In the genomic region with DNA sequence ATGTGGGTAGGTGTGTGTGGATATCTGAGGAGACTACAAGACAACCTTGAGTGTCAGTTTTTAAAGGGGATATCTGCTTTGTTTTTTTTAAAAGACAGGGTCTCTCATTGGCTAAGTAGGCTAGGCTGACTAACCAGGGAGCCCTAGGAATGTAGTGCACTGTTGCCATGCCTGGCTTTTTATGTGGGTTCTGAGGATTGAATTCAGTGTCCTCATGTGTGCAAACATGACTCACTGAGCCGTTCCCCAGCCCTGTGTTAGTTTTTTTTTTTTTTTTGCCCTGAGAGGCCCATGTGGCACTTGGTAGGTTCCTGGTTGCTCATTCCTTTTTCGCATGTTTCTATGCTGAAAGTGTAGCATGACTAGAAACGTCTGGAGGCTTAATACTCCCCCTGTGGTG, we compare ENCODE assay signal across 23 mouse cellular contexts.
A peak's percentile ranks its signal among the peaks of the same experiment; 100 is the strongest.
DNase-seq lines count a peak whose midpoint lies in the region; ATAC-seq and TF ChIP-seq lines count a peak whose summit lies in the region.
"Had no signal": no experiment of that assay in that cellular context is flagged by ENCODE, and none has a peak within 500 bp of the region (broad histone marks: within the 10 kb centered on the region; RNA-seq: fewer than 3 reads in every experiment).

No protein-coding gene starts in this region.

- no peaks in the 10 kb centered on the region for H3K36me3 ChIP-seq in lung, embryonic 14.5 days (ENCODE audit: insufficient read depth)
- no peaks in the 10 kb centered on the region for H3K36me3 ChIP-seq in limb, embryonic 13.5 days
- H3K36me3 ChIP-seq: embryonic facial prominence, embryonic 12.5 days; forebrain, embryonic 15.5 days; heart, embryonic 15.5 days had no signal

- WGBS in lung, embryonic 14.5 days: 38% methylated on average over 3 of the region's 3 CpGs
- 41% methylated on average over 3 of the region's 3 CpGs for WGBS in limb, embryonic 13.5 days

- DNase-seq in lung, embryonic 14.5 days: peak; percentile 19
- no peak for DNase-seq in lung, postnatal 14 days
- DNase-seq in thymus, postnatal 25 days: peak; percentile 26
- DNase-seq in thymus, postnatal 10 days (ENCODE audit: low spot score in 2 of 2): no peak
- DNase-seq in cerebellum, adult 8-10 months: no peak
- DNase-seq: adrenal gland, postnatal 10 days; cerebellum, adult 9-11 months; gastrocnemius, postnatal 25 days; heart, adult 2 months; kidney, adult 11 months; kidney, postnatal 10 days; layer of hippocampus, postnatal 36 days; right cerebral cortex, postnatal 4 days had no signal

- TF ChIP-seq CTCF in lung, embryonic 14.5 days (IDR thresholded peaks at IDR 0.05; ENCODE audit: low read depth): no peak

- no peak overlapping the region for H3K9ac ChIP-seq in lung, embryonic 14.5 days
- H3K9ac ChIP-seq in limb, embryonic 13.5 days: no peak overlapping the region
- H3K9ac ChIP-seq: embryonic facial prominence, embryonic 12.5 days; forebrain, embryonic 15.5 days; heart, embryonic 15.5 days; liver, embryonic 14.5 days had no signal

- no peaks in the 10 kb centered on the region for H3K27me3 ChIP-seq in lung, embryonic 14.5 days (ENCODE audit: insufficient read depth, low read length)
- H3K27me3 ChIP-seq in limb, embryonic 13.5 days: peaks cover 24% of the 10 kb centered on the region; the same call in 1 of the 2 replicates
- H3K27me3 ChIP-seq: embryonic facial prominence, embryonic 12.5 days; forebrain, embryonic 15.5 days; heart, embryonic 15.5 days had no signal

- H3K4me2 ChIP-seq in lung, embryonic 14.5 days: no peak overlapping the region
- no peak overlapping the region for H3K4me2 ChIP-seq in limb, embryonic 13.5 days (replicated peaks)
- H3K4me2 ChIP-seq: embryonic facial prominence, embryonic 12.5 days; forebrain, embryonic 15.5 days; heart, embryonic 15.5 days; midbrain, embryonic 11.5 days had no signal

- no peak for ATAC-seq in lung, embryonic 14.5 days (ENCODE audit: insufficient read depth)
- no peak for ATAC-seq in limb, embryonic 13.5 days (ENCODE audit: low FRiP score, low read depth)
- no peak for ATAC-seq in megakaryocyte, adult 5-6 weeks (ENCODE audit: poor library complexity, severe bottlenecking)
- ATAC-seq: activated CD4-positive, CD25-positive, alpha-beta regulatory T cell, adult 4 months; forebrain, embryonic 15.5 days; hindbrain, embryonic 16.5 days had no signal

- H3K4me1 ChIP-seq in lung, embryonic 14.5 days (ENCODE audit: insufficient read depth): peaks cover 15% of the 10 kb centered on the region; the same call in 1 of the 2 replicates
- peaks cover 81% of the 10 kb centered on the region for H3K4me1 ChIP-seq in limb, embryonic 13.5 days
- H3K4me1 ChIP-seq: forebrain, embryonic 15.5 days had no signal

- no peaks in the 10 kb centered on the region for H3K9me3 ChIP-seq in lung, embryonic 14.5 days (ENCODE audit: low read depth, low read length)
- no peaks in the 10 kb centered on the region for H3K9me3 ChIP-seq in limb, embryonic 13.5 days
- H3K9me3 ChIP-seq: embryonic facial prominence, embryonic 12.5 days; forebrain, embryonic 15.5 days; heart, embryonic 15.5 days had no signal

- H3K27ac ChIP-seq in lung, embryonic 14.5 days (ENCODE audit: low read depth): no peak overlapping the region; the same call in 1 of the 2 replicates
- peak overlapping the region; percentile 74 for H3K27ac ChIP-seq in limb, embryonic 13.5 days
- H3K27ac ChIP-seq: embryonic facial prominence, embryonic 12.5 days; forebrain, embryonic 15.5 days; heart, adult 2 months; heart, embryonic 15.5 days; liver, embryonic 14.5 days; macrophage had no signal

- no peak overlapping the region for H3K4me3 ChIP-seq in lung, embryonic 14.5 days (ENCODE audit: low read depth, low read length)
- no peak overlapping the region for H3K4me3 ChIP-seq in limb, embryonic 13.5 days
- H3K4me3 ChIP-seq: embryonic facial prominence, embryonic 12.5 days; forebrain, embryonic 15.5 days; heart, adult 2 months; heart, embryonic 15.5 days had no signal

Comparison
In these comparisons a context has a peak if more than half of its experiments do, and no peak if none do; other contexts are left out.
1. DNase-seq: peak in lung, embryonic 14.5 days (single experiment) and thymus, postnatal 25 days (single experiment); none in lung, postnatal 14 days (single experiment), thymus, postnatal 10 days (0 of 2) and cerebellum, adult 8-10 months (single experiment).